14 mouse cellular contexts compared by ENCODE assay signal in the genomic region with DNA sequence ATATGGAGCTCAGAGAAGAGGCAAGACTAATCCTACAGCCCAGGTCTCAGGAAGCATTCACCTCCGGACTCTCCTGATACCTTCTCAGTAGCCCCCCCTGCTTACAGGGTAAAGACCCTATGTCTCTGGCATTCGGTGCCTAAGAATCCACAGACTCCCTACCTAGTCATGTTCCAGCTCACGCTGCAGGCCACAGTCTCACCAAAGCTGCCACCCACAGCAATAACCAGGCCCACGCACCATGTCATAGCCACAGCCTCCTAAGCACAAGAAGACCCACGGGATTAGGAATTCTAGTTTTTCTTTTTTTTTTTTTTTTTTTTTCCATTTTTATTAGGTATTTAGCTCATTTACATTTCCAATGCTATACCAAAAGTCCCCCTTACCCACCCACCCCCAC.
DNase-seq lines count a peak whose midpoint lies in the region; ATAC-seq and TF ChIP-seq lines count a peak whose summit lies in the region.
"Had no signal": no experiment of that assay in that cellular context is flagged by ENCODE, and none has a peak within 500 bp of the region (broad histone marks: within the 10 kb centered on the region; RNA-seq: fewer than 3 reads in every experiment).

No protein-coding gene starts in this region.

- no peak for TF ChIP-seq CTCF in layer of hippocampus, adult 2 months (conservative IDR thresholded peaks at IDR 0.05)
- 0 out of 2 replicates have a peak, but pooled peaks have one; percentile 5 for TF ChIP-seq CTCF in hindbrain, postnatal 0 days (IDR thresholded peaks at IDR 0.05; ENCODE audit: low read depth)
- no peak for TF ChIP-seq CTCF in heart, adult 2 months (IDR thresholded peaks at IDR 0.05)

- H3K9ac ChIP-seq in forebrain, embryonic 14.5 days (ENCODE audit: low read length), result no peak overlapping the region
- no peak overlapping the region for H3K9ac ChIP-seq in hindbrain, postnatal 0 days (replicated peaks; ENCODE audit: low read length)
- H3K9ac ChIP-seq in neural tube, embryonic 12.5 days, result no peak overlapping the region
- no peak overlapping the region for H3K9ac ChIP-seq in heart, adult 2 months (ENCODE audit: low read depth, low read length)
- H3K9ac ChIP-seq: heart, embryonic 15.5 days; liver, embryonic 15.5 days had no signal

- WGBS in forebrain, embryonic 14.5 days, result 84% methylated on average over 5 of the region's 5 CpGs
- 75% methylated on average over 5 of the region's 5 CpGs for WGBS in hindbrain, postnatal 0 days
- 84% methylated on average over 5 of the region's 5 CpGs for WGBS in neural tube, embryonic 12.5 days
- 93% methylated on average over 5 of the region's 5 CpGs for whole genome bisulfite sequencing in heart, adult 2 months

- no peaks in the 10 kb centered on the region for H3K79me2 ChIP-seq in heart, adult 2 months (replicated peaks; ENCODE audit: control insufficient read depth, insufficient read depth, low read length)

- no peak for ATAC-seq in forebrain, embryonic 14.5 days
- no peak for ATAC-seq in hindbrain, postnatal 0 days
- ATAC-seq in neural tube, embryonic 12.5 days (ENCODE audit: low FRiP score, low read depth), result no peak
- ATAC-seq: inflammation-experienced regulatory T-cells, adult 6 months had no signal

- TF ChIP-seq POLR2A in heart, adult 2 months (IDR thresholded peaks at IDR 0.05; ENCODE audit: insufficient read depth, low read depth, low read length), result no peak

- H3K4me2 ChIP-seq in forebrain, embryonic 14.5 days (ENCODE audit: low read length), result no peak overlapping the region
- no peak overlapping the region for H3K4me2 ChIP-seq in hindbrain, postnatal 0 days (ENCODE audit: low read depth, low read length)
- H3K4me2 ChIP-seq in neural tube, embryonic 12.5 days (replicated peaks), result peak overlapping the region; percentile 35
- H3K4me2 ChIP-seq: heart, embryonic 15.5 days; liver, embryonic 15.5 days had no signal

- TF ChIP-seq EP300 in heart, adult 2 months (IDR thresholded peaks at IDR 0.05; ENCODE audit: insufficient read depth, low read depth, low read length), result no peak

- H3K4me3 ChIP-seq in layer of hippocampus, adult 2 months, result no peak overlapping the region
- H3K4me3 ChIP-seq in forebrain, embryonic 14.5 days (ENCODE audit: low read depth, low read length), result no peak overlapping the region
- no peak overlapping the region for H3K4me3 ChIP-seq in hindbrain, postnatal 0 days (ENCODE audit: low read length)
- no peak overlapping the region for H3K4me3 ChIP-seq in neural tube, embryonic 12.5 days
- no peak overlapping the region for H3K4me3 ChIP-seq in heart, adult 2 months
- H3K4me3 ChIP-seq: heart, embryonic 15.5 days; liver, embryonic 15.5 days had no signal

- DNase-seq in layer of hippocampus, adult 2 months (ENCODE audit: low spot score in 2 of 2), result no peak
- no peak for DNase-seq in layer of hippocampus, adult 8-10 months (ENCODE audit: low spot score in 2 of 2)
- DNase-seq in forebrain, embryonic 14.5 days (ENCODE audit: low spot score), result no peak
- DNase-seq in hindbrain, postnatal 0 days (ENCODE audit: low spot score), result no peak
- DNase-seq in heart, adult 2 months, result no peak
- no peak for DNase-seq in spleen, postnatal 14 days (ENCODE audit: low spot score in 2 of 2)
- DNase-seq in adrenal gland, postnatal 25 days, result no peak
- DNase-seq: adrenal gland, adult 2 months; cerebellum, postnatal 36 days; left cerebral cortex, postnatal 4 days had no signal

- intact Hi-C loops in heart, adult 2 months (cut with DNase I), result no loop called here

- H3K9me3 ChIP-seq in forebrain, embryonic 14.5 days (replicated peaks; ENCODE audit: control insufficient read depth, low read length), result no peaks in the 10 kb centered on the region
- no peaks in the 10 kb centered on the region for H3K9me3 ChIP-seq in hindbrain, postnatal 0 days (ENCODE audit: low read length)
- H3K9me3 ChIP-seq in neural tube, embryonic 12.5 days, result no peaks in the 10 kb centered on the region
- H3K9me3 ChIP-seq: heart, embryonic 15.5 days; liver, embryonic 15.5 days had no signal

- no peaks in the 10 kb centered on the region for H3K27me3 ChIP-seq in forebrain, embryonic 14.5 days (replicated peaks; ENCODE audit: control insufficient read depth, insufficient read depth, low read length)
- H3K27me3 ChIP-seq in hindbrain, postnatal 0 days (ENCODE audit: insufficient read depth, low read length), result no peaks in the 10 kb centered on the region
- no peaks in the 10 kb centered on the region for H3K27me3 ChIP-seq in neural tube, embryonic 12.5 days (replicated peaks)
- peaks cover 2% of the 10 kb centered on the region; the same call in 1 of the 2 replicates for H3K27me3 ChIP-seq in heart, adult 2 months (ENCODE audit: control insufficient read depth, insufficient read depth, low read length)
- H3K27me3 ChIP-seq: heart, embryonic 15.5 days; liver, embryonic 15.5 days had no signal

- H3K4me1 ChIP-seq in forebrain, embryonic 14.5 days (ENCODE audit: control insufficient read depth, insufficient read depth, low read length), result peaks cover 34% of the 10 kb centered on the region
- peaks cover 24% of the 10 kb centered on the region for H3K4me1 ChIP-seq in hindbrain, postnatal 0 days (ENCODE audit: insufficient read depth, low read length)
- peaks cover 62% of the 10 kb centered on the region for H3K4me1 ChIP-seq in neural tube, embryonic 12.5 days
- no peaks in the 10 kb centered on the region for H3K4me1 ChIP-seq in heart, adult 2 months (ENCODE audit: control insufficient read depth, insufficient read depth, low read length)
- H3K4me1 ChIP-seq: heart, embryonic 15.5 days; liver, embryonic 15.5 days had no signal

- H3K36me3 ChIP-seq in forebrain, embryonic 14.5 days (ENCODE audit: control insufficient read depth, insufficient read depth, low read length), result no peaks in the 10 kb centered on the region
- no peaks in the 10 kb centered on the region for H3K36me3 ChIP-seq in hindbrain, postnatal 0 days (ENCODE audit: insufficient read depth, low read length)
- no peaks in the 10 kb centered on the region; the same call in 1 of the 2 replicates for H3K36me3 ChIP-seq in neural tube, embryonic 12.5 days
- H3K36me3 ChIP-seq in heart, adult 2 months (ENCODE audit: control insufficient read depth, insufficient read depth, low read length), result no peaks in the 10 kb centered on the region
- H3K36me3 ChIP-seq: heart, embryonic 15.5 days; liver, embryonic 15.5 days had no signal

- peak overlapping the region; percentile 83 for H3K27ac ChIP-seq in layer of hippocampus, adult 2 months
- 0 out of 2 replicates have a peak overlapping the region, but pooled peaks have one; percentile 49 for H3K27ac ChIP-seq in forebrain, embryonic 14.5 days (ENCODE audit: low read depth, low read length)
- H3K27ac ChIP-seq in hindbrain, postnatal 0 days, result peak overlapping the region; percentile 60
- H3K27ac ChIP-seq in neural tube, embryonic 12.5 days, result peak overlapping the region; percentile 62; the same call in 1 of the 2 replicates
- H3K27ac ChIP-seq in heart, adult 2 months, result no peak overlapping the region
- H3K27ac ChIP-seq: heart, embryonic 15.5 days; liver, embryonic 15.5 days had no signal
